Mouse (Mus musculus): ENCODE measurements at regions not wholly inside any gene's neighbourhood (a gene's known extent, or its start where the extent isn't known, plus 50 kb on each side); places are given as distances from the start of the nearest gene placed in this dataset.

DNA sequence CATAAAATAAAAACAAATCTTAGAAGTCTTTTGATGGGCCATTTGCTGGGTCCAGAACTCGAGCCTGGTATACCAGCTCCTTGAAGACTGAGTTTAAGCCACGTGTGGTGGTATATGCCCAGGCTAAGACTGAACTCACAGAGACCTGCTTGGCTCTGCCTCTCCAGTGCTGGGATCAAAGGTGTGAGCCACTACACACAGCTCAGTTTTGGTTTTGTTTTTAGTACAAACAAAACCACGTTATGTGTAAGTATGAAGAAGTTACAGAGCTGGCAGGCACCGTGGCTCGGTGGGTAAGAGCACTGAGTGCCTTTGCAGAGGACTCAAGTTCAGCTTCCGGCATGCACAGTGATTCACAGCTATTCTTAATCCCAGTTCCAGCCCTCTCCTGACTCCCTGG, 75.6 kb downstream of the Wdr5 start:
- 77% methylated on average over 6 of the region's 6 CpGs for WGBS

DNA sequence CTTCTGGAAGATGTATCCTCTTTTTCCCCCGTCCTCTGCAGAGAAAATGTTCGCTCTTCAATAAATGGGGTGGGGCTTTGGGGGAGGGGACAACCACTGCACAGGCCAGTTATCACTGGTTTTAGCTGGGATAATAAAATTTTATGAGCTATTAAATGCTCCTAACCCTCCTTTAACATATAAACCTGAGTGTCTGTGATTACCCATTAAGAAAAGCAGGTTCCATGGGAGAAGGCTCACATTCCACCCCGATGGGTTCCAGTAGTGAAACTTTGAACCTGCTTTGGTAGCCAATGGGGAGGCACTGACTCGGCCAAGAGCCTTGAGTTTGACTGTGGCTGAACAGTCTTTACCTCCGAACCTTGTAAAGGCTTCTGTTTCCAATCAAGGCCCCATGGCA, 76.7 kb downstream of the Wdr5 start:
- no peaks in the 10 kb centered on the region for H3K27me3 ChIP-seq (ENCODE audit: control insufficient read depth, insufficient read depth, low read length)
- no peak for DNase-seq

More for the DNA sequence above, 75.6 kb downstream of the Wdr5 start:
- DNase-seq: no peak
- no peaks in the 10 kb centered on the region for H3K4me1 ChIP-seq (ENCODE audit: control insufficient read depth, insufficient read depth, low read length)
- TF ChIP-seq CTCF (IDR thresholded peaks at IDR 0.05; ENCODE audit: borderline replicate concordance, insufficient read depth, low read depth, low read length): no peak
- no peak for TF ChIP-seq POLR2A (IDR thresholded peaks at IDR 0.05; ENCODE audit: borderline replicate concordance, insufficient read depth, low read length)
- H3K4me3 ChIP-seq (replicated peaks; ENCODE audit: insufficient read depth, low read depth, low read length): no peak overlapping the region
- H3K27ac ChIP-seq (ENCODE audit: insufficient read depth, low read length): no peak overlapping the region
- no peaks in the 10 kb centered on the region for H3K27me3 ChIP-seq (ENCODE audit: control insufficient read depth, insufficient read depth, low read length)

DNA sequence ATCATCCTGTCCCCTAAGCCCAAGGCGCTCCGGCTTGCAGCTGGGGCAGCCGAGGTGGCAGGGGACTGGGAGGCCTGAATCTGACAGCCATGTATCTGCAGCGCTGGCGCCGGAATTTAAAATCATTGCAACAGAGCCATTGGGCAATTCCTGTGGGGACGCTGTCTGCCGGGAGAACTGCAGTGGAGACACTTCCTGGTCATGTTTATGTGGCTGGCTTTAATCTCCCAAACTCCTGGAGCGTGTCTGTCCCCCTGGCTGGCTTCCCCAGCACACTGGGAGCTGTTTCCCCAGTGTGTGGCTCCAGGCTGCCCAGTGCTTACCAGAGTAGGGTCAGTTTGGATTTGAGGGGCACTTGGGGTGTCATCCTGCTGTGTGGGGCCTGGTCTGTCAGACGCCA, 78.4 kb downstream of the Wdr5 start:
- WGBS: 61% methylated on average over 10 of the region's 10 CpGs
- DNase-seq: no peak
- peaks cover 6% of the 10 kb centered on the region; the same call in 1 of the 2 replicates for H3K4me1 ChIP-seq (ENCODE audit: control insufficient read depth, insufficient read depth, low read length)
- no peaks in the 10 kb centered on the region for H3K27me3 ChIP-seq (ENCODE audit: control insufficient read depth, insufficient read depth, low read length)
- TF ChIP-seq POLR2A (IDR thresholded peaks at IDR 0.05; ENCODE audit: borderline replicate concordance, insufficient read depth, low read length) (no peak), CTCF (IDR thresholded peaks at IDR 0.05; ENCODE audit: borderline replicate concordance, insufficient read depth, low read depth, low read length) (no peak)
- H3K27ac ChIP-seq (ENCODE audit: insufficient read depth, low read length): no peak overlapping the region
- H3K4me3 ChIP-seq (replicated peaks; ENCODE audit: insufficient read depth, low read depth, low read length): no peak overlapping the region

More for the DNA sequence above, 76.7 kb downstream of the Wdr5 start:
- Histone ChIP-seq H3K4me1 (ENCODE audit: control insufficient read depth, insufficient read depth, low read length) (no peaks in the 10 kb centered on the region; the same call in 1 of the 2 replicates), H3K27ac (ENCODE audit: insufficient read depth, low read length) (no peak overlapping the region), H3K4me3 (replicated peaks; ENCODE audit: insufficient read depth, low read depth, low read length) (no peak overlapping the region)
- 92% methylated on average over 5 of the region's 5 CpGs for WGBS
- no peak for TF ChIP-seq POLR2A (IDR thresholded peaks at IDR 0.05; ENCODE audit: borderline replicate concordance, insufficient read depth, low read length)

DNA sequence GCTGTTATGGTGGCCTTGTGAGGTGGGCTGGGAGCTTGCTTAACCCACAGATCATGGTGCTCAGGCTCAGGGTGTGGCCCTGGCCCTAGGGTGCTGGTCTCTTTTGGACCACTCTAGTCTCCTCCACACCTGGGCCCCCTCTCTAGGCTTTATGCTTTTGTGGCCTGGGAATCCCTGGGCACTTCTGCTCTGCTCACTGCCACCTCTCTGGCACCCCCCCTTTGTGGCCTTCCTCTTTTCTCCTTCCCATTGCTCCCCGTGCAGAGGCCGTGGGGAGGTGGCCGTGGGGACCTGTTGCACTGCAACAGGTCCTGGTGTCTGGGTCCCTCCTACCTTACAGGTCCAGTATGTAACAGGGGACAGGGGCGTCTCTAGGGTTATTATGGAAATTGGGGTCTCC, 80.3 kb downstream of the Wdr5 start:
- Histone ChIP-seq H3K4me1 (ENCODE audit: control insufficient read depth, insufficient read depth, low read length) (peaks cover 8% of the 10 kb centered on the region; the same call in 1 of the 2 replicates), H3K4me3 (replicated peaks; ENCODE audit: insufficient read depth, low read depth, low read length) (no peak overlapping the region), H3K27ac (ENCODE audit: insufficient read depth, low read length) (no peak overlapping the region), H3K27me3 (ENCODE audit: control insufficient read depth, insufficient read depth, low read length) (no peaks in the 10 kb centered on the region)
- TF ChIP-seq POLR2A (IDR thresholded peaks at IDR 0.05; ENCODE audit: borderline replicate concordance, insufficient read depth, low read length) (no peak), CTCF (IDR thresholded peaks at IDR 0.05; ENCODE audit: borderline replicate concordance, insufficient read depth, low read depth, low read length) (no peak)
- no peak for DNase-seq
- 94% methylated on average over 4 of the region's 4 CpGs for WGBS

DNA sequence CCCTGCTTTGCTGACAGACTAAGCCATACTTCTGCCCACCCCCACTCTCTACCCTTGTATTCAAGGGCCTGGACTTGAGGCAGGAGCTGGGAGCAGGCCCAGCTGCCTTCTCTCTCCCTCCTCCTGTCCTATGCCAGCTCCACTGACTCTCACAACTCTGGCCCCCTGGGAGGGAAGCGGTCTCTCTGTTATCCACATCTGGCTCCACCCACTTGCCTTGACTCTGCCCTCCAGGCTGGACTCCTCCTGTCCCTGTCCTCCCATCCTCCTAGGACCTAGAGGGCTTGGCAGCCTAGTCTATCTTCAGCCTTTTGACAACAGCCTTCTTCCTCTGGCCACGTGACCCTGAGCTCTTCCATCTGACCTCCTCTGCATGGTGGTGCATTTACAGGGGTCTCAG, 80.0 kb upstream of the Rxra start:
- Histone ChIP-seq H3K4me3 (replicated peaks; ENCODE audit: insufficient read depth, low read depth, low read length) (no peak overlapping the region), H3K27me3 (ENCODE audit: control insufficient read depth, insufficient read depth, low read length) (no peaks in the 10 kb centered on the region), H3K27ac (ENCODE audit: insufficient read depth, low read length) (no peak overlapping the region), H3K4me1 (ENCODE audit: control insufficient read depth, insufficient read depth, low read length) (peaks cover 8% of the 10 kb centered on the region; the same call in 1 of the 2 replicates)
- no peak for DNase-seq
- 74% methylated on average over 2 of the region's 2 CpGs for WGBS
- TF ChIP-seq CTCF (IDR thresholded peaks at IDR 0.05; ENCODE audit: borderline replicate concordance, insufficient read depth, low read depth, low read length) (no peak), POLR2A (IDR thresholded peaks at IDR 0.05; ENCODE audit: borderline replicate concordance, insufficient read depth, low read length) (no peak)

DNA sequence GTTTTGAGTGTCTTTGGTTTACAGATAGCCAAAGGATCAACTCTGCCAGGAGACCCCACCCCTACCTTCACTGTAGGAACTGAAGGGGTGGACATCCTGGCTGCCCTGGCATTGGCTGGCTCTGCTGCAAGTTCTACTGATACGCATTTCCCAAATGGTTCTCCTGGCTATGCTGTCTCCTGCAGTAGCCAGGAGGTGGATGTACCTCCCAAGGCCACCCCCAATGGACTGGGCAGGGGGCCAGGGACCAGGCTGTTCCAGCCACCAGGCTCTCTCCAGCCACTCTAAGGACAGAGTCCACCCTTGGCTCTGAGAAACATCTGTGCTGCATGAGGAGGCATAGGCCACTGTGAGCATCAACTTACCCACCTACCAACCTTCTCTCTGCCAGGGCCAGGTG, 79.3 kb upstream of the Rxra start:
- TF ChIP-seq CTCF (IDR thresholded peaks at IDR 0.05; ENCODE audit: borderline replicate concordance, insufficient read depth, low read depth, low read length) (no peak), POLR2A (IDR thresholded peaks at IDR 0.05; ENCODE audit: borderline replicate concordance, insufficient read depth, low read length) (no peak)
- DNase-seq: peak in 1 of 2 experiments; percentile 6
- no peak overlapping the region for H3K27ac ChIP-seq (ENCODE audit: insufficient read depth, low read length)
- no peak overlapping the region for H3K4me3 ChIP-seq (replicated peaks; ENCODE audit: insufficient read depth, low read depth, low read length)
- no peaks in the 10 kb centered on the region for H3K27me3 ChIP-seq (ENCODE audit: control insufficient read depth, insufficient read depth, low read length)
- WGBS: 58% methylated on average over 1 of the region's 1 CpGs
- peaks cover 8% of the 10 kb centered on the region; the same call in 1 of the 2 replicates for H3K4me1 ChIP-seq (ENCODE audit: control insufficient read depth, insufficient read depth, low read length)

DNA sequence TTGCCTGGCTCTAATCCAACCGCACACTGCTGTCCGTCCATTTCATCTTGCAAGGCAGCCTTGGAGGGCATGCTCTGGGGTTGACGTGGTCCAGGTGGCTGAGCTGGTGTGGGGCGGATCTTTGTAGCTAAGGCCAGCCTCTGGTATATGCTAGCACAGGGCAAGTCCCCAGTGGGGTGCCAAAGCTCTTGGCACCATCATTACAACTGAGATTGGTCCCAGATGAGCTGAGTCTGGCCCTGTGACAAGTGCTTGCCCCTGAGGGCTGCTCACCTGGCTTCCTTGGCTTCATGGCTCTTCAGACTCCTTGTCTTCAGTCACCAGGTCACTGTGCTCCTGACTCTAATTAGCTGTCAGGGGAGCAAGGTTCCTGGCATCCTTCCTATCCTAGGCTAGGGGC, 78.3 kb upstream of the Rxra start:
- H3K4me3 ChIP-seq (replicated peaks; ENCODE audit: insufficient read depth, low read depth, low read length): no peak overlapping the region
- no peak for TF ChIP-seq POLR2A (IDR thresholded peaks at IDR 0.05; ENCODE audit: borderline replicate concordance, insufficient read depth, low read length)
- TF ChIP-seq CTCF (IDR thresholded peaks at IDR 0.05; ENCODE audit: borderline replicate concordance, insufficient read depth, low read depth, low read length): no peak
- peaks cover 8% of the 10 kb centered on the region; the same call in 1 of the 2 replicates for H3K4me1 ChIP-seq (ENCODE audit: control insufficient read depth, insufficient read depth, low read length)
- no peak overlapping the region for H3K27ac ChIP-seq (ENCODE audit: insufficient read depth, low read length)
- 28% methylated on average over 4 of the region's 4 CpGs for WGBS
- peak in 1 of 2 experiments; percentile 14 for DNase-seq
- no peaks in the 10 kb centered on the region for H3K27me3 ChIP-seq (ENCODE audit: control insufficient read depth, insufficient read depth, low read length)

DNA sequence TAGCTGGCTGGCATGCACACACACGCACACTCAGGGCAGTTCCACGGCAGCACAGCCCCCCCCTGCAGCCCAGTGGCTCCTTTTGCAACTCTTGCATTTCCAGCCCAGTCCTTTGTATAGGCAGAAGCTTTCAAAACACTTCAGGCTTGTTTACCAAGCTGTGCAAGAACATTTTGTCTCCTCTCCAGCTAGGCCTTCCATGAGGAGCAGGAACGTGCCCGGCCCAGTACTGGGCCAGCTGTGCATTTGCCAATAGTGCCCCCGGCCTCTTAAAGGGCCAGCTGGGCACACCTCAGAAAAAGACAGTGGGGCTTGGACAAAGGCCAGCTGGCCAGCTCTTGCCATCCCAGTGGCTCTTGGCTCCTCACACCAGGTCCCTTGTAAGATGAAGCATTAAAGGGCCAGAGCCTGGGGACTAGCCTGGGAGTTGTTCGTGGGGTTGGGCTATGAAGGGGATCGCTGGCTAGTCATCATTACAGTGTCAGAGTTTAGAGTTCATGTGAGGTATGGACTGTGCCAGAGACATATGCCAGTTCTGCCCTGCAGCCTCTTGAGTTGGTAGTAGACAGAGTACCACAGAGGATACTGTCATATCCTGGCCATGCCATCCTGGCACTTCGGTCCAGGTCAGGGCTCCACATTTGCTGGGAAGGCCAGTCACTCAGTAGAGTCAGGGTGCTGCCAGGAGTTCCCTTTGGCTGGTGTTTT, 77.0 kb upstream of the Rxra start:
- Histone ChIP-seq H3K4me1 (ENCODE audit: control insufficient read depth, insufficient read depth, low read length) (peaks cover 8% of the 10 kb centered on the region; the same call in 1 of the 2 replicates), H3K27me3 (ENCODE audit: control insufficient read depth, insufficient read depth, low read length) (no peaks in the 10 kb centered on the region), H3K4me3 (replicated peaks; ENCODE audit: insufficient read depth, low read depth, low read length) (no peak overlapping the region), H3K27ac (ENCODE audit: insufficient read depth, low read length) (no peak overlapping the region)
- TF ChIP-seq POLR2A (IDR thresholded peaks at IDR 0.05; ENCODE audit: borderline replicate concordance, insufficient read depth, low read length) (no peak), CTCF (IDR thresholded peaks at IDR 0.05; ENCODE audit: borderline replicate concordance, insufficient read depth, low read depth, low read length) (no peak)
- DNase-seq: peak; percentile 36 to 53
- WGBS: 30% methylated on average over 8 of the region's 8 CpGs
